Mouse (Mus musculus) lung, postnatal 14 days (tissue): ENCODE results near the gene Tmem269.
A peak's percentile ranks its signal among the peaks of the same experiment; 100 is the strongest.

Source experiments
- DNase-seq: peaks from one replicate; pipeline ENCODE4 v3.0.0; 2021

The Tmem269 gene

DNA sequence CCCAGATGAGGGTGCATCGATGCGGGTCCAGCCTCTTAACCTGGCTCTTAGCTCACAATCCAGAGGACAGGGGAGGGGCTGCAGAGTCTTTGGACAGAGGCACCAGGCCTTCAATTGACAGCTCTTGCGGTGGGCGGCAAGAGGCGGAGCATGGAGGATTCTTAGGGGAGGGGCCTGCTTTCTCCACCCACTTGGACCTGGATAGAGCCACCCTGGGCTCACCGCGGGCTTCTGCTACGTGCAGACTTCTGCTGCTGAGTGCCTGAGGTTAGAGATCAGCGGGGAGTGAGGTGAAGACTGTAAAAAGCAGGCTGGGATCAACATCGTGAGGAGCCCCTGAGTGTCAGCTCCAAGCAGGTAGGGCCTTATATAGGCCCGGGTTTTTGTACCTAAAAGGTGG lies at the start of gene Tmem269:
Tmem269 (minus strand) TSS at position 49 of the 400 bp plus-strand sequence.
- DNase-seq, result no peak

DNA sequence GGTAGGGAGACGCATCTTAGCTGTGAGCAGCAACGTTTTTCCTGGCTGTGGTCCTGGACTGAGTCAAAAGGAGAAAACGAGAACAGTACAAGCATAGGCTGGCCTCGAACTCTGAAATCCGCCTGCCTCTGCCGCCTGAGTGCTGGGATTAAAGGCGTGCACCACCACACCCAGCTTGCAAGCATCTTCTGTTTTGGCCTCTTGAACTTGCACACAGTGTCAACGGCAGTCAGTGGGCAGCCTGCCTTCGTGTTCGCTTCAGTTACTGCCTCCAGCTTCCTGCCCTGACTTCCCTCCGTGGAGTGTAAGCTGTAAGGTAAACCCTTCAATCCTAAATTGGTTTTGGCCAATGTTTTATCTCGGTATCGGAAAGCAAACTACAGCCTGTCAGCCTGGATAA lies 48.6 kb upstream of the Tmem269 start:
- no peak for DNase-seq

DNA sequence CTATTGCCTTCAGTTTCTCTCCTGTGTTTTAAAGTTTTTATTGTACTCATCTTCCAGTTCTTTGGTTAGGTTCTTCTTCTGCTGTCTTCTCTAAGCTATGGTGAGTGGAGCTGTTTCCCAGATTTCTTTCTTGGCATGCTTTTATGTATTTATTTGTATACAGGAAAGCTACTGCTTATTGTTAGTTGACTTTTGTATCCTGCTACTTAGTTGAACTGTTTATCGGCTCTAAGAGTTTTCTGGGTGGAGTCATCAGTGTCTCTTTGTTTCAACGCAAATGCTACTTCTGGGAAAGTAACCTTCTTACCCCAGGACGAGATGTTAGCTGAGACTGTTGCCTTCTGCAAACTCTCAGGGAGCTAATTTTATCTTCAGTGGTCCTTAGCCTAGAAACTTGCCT lies 45.4 kb upstream of the Tmem269 start:
- no peak for DNase-seq

GRCm38 (mm10) chr4:119262483-119262882 lies 44.5 kb upstream of the Tmem269 start:
- DNase-seq, result no peak

DNA sequence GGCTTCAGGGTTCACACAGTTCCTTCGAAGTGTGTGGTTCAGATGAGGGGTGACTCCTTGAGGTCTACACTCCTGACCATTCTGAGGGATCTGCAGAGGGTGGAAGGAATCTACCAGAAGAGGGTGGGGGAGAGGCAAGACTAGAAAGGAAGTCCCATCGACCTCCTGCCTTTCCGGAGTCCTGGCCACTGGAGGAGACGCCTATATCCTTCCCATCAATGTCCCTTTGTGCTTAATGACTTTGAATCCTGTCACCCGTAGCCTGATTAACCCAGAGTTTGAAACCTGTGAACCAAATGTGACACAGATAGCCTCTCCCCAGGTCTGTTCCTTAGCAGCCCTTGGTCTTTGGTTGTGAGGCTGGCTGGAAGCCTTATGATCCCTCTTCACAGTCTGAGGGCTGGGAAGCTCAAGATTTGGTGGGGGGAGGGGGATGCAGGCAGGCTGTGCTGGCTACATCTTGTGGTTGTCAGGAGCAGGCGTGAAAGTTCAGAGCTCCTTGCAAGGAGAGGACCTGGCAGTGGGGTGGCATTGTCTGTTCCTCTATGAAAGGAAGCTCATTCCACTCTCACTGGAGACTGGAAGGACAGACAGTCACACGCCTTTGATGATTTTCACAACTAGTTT lies 43.2 kb upstream of the Tmem269 start:
- DNase-seq, result no peak

DNA sequence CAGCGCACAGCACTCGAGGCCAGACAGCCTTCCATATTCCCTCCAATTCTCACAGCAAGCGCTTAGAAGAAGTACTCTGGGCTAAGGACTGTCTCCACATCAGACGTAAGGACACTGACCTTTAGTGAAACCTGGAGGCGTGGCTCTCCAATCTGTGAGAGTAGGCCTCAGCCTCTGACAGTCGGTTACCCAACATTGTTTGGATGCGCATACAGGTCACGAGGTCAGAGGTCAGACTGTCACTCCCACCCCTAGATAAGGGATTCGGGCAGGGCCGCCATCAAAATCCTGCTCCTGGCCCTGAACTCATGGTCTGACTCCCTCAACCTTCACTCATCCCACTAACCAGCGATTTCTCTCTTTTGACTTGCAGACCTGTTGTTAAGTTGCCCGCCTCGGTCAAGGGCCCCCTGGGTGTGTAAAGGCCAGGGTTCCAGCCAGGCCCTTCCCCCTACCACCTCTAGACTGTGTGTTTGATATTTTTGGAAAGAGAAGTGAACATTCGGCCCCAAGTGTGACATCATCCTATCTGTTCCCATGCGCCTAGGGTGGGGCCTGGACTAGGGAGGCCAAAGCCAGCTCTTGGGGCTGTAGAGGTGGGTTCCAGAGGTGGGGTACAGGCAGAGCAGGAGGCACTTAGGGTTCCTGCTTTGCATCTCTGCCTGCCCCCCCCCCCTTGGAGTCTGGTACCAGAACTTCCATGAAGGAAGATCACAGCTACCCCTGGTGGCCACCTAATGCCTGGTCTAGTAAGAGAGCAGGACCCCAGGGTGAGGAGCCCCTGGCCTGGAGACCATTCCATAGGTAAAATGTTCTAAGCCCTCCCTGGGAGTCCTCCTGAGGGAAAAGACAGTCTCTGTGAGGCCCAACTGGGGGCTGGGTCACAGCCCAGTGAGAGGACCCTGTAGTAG lies 41.6 kb upstream of the Tmem269 start:
- DNase-seq, result no peak

- no peak for DNase-seq
Measured at GRCm38 (mm10) chr4:119257083-119257482, 39.1 kb upstream of the Tmem269 start.

GRCm38 (mm10) chr4:119255351-119255750 lies 37.3 kb upstream of the Tmem269 start, which contains the start of gene Cldn19:
TSS of gene Cldn19 (plus strand) at chr4:119255414.
- no peak for DNase-seq

- no peak for DNase-seq
Measured at GRCm38 (mm10) chr4:119254012-119254618, 36.1 kb upstream of the Tmem269 start.

DNA sequence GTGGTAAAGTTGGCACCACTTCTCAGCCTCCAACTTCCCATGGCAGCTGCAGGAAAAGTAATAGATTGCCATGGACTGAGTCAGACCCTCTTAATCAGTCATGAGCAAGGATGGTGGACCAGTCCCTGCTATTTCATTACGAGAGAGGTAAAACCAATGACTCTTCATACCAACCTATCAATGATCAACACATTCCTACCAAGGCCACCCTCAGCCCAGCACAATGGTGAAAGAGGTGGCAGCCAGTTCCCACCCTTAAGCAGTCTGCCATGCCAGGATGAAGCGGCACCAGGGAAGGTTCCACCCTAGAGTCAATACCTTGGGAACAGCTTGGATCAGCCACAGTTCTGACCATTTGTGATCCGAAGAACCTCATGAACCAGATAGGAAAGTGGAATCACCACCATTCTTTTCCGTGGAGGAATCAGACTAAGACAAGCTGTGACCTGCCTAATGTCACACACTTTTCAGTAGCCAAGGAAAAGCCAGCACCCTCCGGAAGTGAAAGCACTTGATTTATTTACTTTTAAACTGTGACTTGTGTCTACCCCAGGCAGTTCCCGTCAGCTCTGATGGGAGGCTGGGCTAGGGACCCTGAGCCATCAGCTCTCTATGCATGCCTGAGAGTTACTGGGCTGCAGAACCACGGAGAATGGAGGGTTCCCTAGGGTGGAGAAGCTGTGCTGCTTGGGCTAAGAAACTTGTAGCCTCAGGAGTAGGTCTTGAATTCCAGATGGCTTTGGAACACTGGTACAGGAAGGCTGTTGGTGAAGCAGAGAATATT lies 34.2 kb upstream of the Tmem269 start:
- no peak for DNase-seq

GRCm38 (mm10) chr4:119248407-119248965 lies 30.5 kb upstream of the Tmem269 start:
- peak; percentile 46 for DNase-seq

GRCm38 (mm10) chr4:119247462-119248235 lies 29.6 kb upstream of the Tmem269 start:
- peak; percentile 90 for DNase-seq

- DNase-seq, result no peak
Measured at GRCm38 (mm10) chr4:119246688-119247225, 28.7 kb upstream of the Tmem269 start.

- DNase-seq, result no peak
Measured at GRCm38 (mm10) chr4:119245961-119246360, 27.9 kb upstream of the Tmem269 start.

GRCm38 (mm10) chr4:119245556-119245955 lies 27.5 kb upstream of the Tmem269 start:
- DNase-seq, result peak; percentile 33

- DNase-seq, result no peak
Measured at GRCm38 (mm10) chr4:119244468-119245240, 26.6 kb upstream of the Tmem269 start.

DNA sequence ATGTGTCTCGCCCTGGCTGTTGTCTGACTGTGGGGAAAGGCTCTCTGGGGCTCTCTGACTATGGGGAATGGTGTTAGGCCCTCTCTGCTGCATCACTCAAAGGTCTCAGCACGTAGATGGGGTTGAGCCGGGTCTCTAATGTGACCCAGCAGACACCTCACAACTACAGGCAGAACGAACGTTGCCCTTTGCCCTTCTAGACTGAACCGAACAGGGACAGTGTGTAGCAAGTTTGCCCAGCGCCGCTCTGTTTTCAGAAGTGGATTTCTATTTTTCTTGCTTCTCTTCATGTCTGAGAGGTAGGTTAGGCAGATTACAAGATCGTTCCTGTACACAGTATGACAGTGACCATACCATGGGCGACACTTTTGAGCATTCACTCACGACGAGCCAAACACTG lies 24.6 kb upstream of the Tmem269 start:
- no peak for DNase-seq

DNA sequence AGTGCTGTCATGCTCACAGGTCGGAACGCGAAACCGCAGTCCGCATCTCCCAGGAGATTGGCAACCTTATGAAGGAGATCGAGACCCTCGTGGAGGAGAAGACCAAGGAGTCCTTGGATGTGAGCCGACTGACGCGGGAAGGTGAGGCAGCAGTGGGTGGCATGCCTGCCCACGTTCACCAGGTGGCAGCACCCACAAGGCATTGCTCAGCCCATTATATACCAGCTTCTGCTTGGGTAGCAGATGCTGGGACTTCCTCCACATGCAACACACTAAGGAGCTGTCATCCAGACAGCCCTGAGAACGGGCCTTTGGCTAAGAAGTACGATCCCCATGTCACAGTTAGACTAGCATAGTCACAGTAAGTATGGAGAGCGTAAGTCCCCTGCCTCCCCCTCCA lies 23.6 kb upstream of the Tmem269 start:
- peak; percentile 34 for DNase-seq

- peak; percentile 46 for DNase-seq
Measured at GRCm38 (mm10) chr4:119239181-119239682, 21.2 kb upstream of the Tmem269 start.

DNA sequence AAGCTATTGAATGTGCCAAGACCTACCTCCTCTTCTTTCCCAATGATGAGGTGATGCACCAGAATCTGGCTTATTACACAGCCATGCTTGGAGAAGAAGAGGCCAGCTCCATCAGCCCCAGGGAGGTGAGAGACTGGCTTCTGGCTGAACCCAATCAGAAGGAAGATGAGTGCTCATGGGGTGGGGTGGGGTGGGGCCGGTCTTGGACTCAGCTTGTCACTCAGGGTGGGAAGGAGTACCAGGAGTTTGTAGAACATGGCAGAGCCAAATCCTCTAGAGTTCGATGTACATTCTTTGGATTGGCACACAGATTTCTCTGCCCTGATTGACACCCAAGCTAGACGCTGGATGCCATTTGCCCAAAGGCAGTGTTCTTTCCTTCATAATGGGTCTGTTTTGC lies 20.6 kb upstream of the Tmem269 start:
- no peak for DNase-seq
